Mouse (Mus musculus): ENCODE results near the gene Hist1h2bg.
"Not testable (repeated sequence)": the region's sequence is repeated elsewhere in the genome, so short reads cannot be mapped to it uniquely, and the experiment has no call there.

The Hist1h2bg gene

DNA sequence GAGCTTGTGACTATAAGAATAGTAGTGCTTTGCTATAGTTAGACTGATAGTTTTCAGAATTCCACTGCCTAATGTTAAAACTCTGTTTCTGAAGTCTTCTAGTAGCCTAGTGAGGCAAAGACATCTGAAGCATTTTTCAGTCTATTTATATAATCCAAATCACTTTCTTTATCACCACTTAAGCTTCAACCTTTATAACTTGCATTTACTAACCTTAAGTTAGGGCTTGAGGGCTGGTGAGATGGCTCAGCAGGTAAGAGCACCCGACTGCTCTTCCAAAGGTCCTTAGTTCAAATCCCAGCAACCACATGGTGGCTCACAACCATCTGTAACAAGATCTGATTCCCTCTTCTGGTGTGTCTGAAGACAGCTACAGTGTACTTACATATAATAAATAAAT, 31.4 kb upstream of the Hist1h2bg start:
- DNase-seq (ENCODE audit: low read depth) = not testable (repeated sequence)

- DNase-seq (ENCODE audit: low read depth) = no peak
These were observed 29.7 kb upstream of the Hist1h2bg start for GRCm38 (mm10) chr13:23541497-23541896.

DNA sequence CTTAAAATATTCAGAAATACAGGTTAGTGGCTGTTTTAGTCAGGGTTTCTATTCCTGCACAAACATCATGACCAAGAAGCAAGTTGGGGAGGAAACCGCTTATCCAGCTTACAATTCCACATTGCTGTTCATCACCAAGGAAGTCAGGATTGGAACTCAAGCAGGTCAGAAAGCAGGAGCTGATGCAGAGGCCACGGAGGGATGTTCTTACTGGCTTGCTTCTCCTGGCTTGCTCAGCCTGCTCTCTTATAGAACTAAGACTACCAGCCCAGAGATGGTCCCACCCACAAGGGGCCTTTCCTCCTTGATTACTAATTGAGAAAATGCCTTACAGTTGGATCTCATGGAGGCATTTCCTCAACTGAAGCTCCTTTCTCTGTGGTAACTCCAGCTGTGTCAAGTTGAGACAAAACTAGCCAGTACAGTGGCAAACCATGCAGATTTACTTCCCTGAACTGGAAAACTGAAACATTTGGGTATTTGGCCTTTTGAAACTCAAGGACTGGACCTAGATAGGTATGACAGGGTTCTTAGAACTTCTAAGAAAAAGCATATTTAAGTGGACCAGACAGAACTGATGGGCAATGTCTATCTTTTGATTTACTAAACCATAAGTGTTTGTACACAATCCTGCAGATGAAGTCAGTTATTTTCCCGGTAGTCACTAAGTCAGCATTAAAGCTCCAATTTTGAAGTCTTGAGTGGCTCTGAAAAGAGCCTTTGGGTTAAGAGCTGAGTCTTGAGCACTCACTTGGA, 28.8 kb upstream of the Hist1h2bg start:
- DNase-seq (ENCODE audit: low read depth) = not testable (repeated sequence)

DNA sequence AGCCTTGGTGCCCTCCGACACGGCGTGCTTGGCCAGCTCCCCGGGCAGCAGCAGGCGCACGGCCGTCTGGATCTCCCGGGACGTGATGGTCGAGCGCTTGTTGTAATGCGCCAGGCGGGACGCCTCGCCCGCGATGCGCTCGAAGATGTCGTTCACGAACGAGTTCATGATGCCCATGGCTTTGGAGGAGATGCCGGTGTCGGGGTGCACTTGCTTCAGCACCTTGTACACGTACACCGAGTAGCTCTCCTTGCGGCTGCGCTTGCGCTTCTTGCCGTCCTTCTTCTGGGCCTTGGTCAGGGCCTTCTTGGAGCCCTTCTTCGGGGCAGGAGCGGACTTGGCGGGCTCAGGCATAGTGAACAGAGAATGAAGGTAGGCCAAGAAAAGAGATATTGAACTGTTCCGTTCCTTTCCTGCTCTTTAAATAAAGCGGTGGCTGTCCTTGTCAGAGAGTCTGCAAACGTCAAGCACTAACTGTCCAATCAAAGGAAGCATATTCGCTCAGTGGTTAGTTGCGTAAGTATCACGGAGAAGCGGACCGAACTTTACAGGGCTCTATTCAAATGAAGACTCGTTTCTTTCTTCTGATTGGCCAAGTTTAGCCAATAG, 28.1 kb upstream of the Hist1h2bg start, which contains the start of gene Hist1h2bh:
TSS of gene Hist1h2bh (minus strand) at position 394 of the 609 bp plus-strand sequence.
- DNase-seq (ENCODE audit: low read depth) = peak; percentile 90

DNA sequence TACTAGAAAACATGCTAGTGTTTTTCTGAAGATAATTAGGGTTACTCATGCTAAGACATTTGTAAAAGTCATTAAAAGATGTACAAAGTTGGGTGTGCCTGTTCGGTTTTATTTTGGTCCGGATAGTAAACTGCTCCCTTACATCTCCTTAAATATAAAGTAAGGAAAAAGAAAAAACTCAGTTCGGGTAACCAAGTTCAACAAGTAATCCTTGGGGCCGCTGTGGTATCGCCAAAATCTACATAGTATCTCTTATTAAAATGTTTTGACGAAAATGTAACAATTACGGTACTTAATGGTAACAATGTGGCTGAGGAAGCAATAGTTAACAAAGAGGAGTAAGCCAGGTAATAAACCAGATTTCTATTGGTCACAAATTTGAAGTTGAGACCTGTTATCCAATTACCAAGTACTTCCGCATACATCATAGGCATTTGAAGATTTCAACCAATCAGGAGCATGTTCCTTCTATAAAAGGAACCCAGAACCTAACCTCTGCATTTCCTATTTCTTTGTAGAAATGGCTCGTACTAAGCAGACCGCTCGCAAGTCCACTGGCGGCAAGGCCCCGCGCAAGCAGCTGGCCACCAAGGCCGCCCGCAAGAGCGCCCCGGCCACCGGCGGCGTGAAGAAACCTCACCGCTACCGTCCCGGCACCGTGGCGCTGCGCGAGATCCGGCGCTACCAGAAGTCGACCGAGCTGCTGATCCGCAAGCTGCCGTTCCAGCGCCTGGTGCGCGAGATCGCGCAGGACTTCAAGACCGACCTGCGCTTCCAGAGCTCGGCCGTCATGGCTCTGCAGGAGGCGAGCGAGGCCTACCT, 27.0 kb upstream of the Hist1h2bg start, which contains the start of gene Hist1h3f:
TSS of gene Hist1h3f (plus strand) at position 88 of the 822 bp plus-strand sequence.
- peak; percentile 94 for DNase-seq (ENCODE audit: low read depth)

DNA sequence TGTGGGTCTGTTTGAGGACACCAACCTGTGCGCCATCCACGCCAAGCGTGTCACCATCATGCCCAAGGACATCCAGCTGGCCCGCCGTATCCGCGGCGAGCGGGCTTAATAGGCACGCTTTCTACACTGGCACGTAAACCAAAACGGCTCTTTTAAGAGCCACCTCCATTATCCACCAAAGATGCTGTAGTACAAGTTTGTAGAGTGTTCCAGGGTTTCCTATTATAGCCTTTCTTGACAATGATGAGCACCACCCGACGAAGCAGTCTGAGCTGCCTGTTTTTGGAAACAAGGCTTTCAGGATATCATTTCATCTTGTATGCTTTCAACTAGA, 26.4 kb upstream of the Hist1h2bg start:
- not testable (repeated sequence) for DNase-seq (ENCODE audit: low read depth)

DNA sequence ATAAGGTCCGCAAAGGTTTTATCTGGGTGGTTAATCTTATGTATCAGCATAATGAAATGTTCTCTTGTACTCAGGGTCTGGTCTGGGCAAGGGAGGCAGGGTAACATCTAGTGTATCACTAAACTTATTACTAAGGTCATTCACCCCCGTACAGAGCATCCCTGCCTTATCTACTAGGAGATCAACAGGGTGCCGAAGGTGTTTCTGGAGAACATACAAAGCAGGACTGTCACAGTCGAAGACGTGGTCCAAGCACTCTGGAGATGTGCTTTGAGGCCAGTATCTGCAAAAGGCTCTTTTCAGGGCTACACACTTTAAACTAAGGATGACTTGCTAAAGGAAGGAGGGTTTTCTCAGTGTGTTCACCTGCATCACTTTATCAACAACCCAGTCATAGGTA, 24.5 kb upstream of the Hist1h2bg start:
- no peak for DNase-seq (ENCODE audit: low read depth)

- DNase-seq (ENCODE audit: low read depth) = no peak
These were observed 20.4 kb upstream of the Hist1h2bg start for GRCm38 (mm10) chr13:23550761-23551145.

DNA sequence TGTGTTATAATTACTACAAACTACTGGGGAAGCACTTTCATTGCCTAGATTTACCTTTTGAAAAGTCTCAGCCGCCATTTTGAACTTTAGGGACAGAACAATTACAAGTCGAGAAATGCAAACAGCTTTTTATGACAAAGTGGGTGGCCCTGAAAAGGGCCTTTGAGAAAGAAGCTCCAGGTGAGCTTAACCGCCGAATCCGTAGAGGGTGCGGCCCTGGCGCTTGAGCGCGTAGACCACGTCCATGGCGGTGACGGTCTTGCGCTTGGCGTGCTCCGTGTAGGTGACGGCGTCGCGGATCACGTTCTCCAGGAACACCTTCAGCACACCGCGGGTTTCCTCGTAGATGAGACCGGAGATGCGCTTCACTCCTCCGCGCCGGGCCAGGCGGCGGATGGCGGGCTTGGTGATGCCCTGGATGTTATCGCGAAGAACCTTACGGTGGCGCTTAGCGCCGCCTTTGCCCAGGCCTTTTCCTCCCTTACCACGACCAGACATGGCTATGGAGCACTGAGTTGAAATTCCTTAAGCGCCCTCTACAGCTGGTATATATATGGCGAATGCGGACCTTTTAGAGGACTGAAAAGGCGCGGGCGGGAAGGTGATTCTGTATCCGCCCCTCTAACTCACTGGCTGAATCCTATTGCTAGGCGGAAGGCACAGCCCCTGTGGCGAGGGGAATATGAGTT, 19.9 kb upstream of the Hist1h2bg start, which contains the start of gene Hist1h4f:
TSS of gene Hist1h4f (minus strand) at position 503 of the 689 bp plus-strand sequence.
- DNase-seq (ENCODE audit: low read depth) = peak; percentile 90

DNA sequence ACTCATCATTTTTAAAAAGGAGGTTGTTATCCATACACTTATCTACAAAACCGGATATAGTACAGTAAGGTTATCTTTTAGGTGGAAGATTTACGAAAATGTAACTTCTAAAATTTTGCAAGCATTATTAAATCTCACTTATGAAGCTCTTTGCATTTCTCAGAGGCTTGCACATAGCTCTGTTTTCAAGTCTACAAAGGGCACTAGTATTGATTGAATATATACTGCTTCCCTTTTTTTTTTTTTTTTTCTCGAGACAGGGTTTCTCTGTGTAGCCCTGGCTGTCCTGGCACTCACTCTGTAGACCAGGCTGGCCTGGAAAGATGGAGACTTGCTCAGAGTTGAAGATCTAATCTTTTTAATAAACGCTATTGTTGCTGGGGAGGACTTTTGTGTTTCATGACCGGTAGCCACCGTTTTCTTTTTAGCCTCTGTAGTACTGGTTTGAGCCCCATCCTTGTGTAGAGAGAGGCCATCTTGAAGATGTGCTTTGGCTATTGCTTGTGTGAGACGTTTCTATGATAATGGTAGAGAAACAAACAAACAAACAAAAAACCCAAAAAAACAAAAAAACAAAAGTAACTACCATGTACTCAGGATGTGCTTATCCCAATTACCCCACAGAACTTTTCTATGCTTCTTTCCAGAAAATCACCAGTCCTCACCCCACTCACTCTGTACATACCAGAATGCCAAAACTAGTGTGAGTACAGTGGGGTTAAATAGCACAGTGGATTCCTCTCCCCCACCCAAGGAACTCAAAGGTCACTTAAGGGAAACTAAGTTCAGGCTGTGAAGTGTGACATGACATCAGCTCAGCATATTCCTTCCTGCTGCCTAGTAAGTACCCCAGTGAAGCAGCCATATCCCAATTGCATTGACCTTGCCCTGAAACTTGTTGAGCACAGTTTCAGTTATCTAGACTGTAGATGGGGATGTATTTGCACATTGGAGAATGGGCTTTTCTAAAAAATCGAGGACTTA, 19.0 kb upstream of the Hist1h2bg start:
- DNase-seq (ENCODE audit: low read depth) = no peak

- no peak for DNase-seq (ENCODE audit: low read depth)
These were observed 18.2 kb upstream of the Hist1h2bg start, which contains the start of gene Hist1h1d for GRCm38 (mm10) chr13:23552962-23553361. Gene Hist1h1d, plus strand, starts transcription at chr13:23553262.

DNA sequence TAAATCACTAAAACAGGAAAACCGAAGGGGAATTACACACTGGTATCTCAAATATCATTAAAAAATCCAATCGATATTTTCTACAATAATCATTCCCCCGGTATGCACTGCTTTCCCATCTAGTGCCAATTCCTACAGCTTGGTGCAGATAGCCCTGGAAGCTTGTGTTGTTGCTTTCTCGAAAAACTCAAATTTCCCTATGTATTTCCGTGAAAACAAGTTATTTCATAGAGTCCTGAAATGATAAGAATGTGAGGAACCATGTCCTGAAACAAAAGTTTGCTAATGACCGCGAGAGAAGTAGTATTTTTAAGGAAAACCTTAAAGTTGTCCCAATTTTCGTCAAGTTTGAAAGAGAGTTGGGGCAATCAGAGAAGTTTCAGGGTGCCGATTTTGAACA, 16.8 kb upstream of the Hist1h2bg start:
- DNase-seq (ENCODE audit: low read depth) = no peak

DNA sequence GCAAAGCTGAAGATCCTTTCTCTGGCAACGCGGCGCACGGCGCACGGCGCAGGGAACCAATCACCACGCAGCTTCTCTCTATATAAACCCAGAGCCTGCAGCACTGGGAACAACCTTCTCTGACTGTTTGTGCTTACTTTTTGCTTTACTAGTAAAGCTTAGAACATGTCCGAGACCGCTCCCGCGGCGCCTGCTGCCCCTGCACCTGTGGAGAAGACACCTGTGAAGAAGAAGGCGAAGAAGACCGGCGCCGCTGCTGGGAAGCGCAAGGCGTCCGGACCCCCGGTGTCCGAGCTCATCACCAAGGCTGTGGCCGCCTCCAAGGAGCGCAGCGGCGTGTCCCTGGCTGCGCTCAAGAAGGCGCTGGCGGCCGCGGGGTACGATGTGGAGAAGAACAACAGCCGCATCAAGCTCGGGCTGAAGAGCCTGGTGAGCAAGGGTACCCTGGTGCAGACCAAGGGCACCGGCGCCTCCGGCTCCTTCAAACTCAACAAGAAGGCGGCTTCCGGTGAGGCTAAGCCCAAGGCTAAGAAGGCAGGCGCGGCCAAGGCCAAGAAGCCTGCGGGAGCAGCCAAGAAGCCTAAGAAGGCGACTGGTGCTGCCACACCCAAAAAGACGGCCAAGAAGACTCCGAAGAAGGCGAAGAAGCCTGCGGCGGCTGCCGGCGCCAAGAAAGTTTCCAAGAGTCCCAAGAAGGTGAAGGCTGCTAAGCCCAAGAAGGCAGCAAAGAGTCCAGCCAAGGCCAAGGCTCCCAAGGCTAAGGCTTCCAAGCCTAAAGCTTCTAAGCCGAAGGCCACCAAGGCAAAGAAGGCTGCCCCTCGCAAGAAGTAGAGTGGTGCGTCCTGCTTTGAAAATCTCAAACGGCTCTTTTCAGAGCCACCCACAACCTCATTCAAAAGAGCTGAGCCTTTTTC, 16.0 kb upstream of the Hist1h2bg start:
- DNase-seq (ENCODE audit: low read depth) = no peak

DNA sequence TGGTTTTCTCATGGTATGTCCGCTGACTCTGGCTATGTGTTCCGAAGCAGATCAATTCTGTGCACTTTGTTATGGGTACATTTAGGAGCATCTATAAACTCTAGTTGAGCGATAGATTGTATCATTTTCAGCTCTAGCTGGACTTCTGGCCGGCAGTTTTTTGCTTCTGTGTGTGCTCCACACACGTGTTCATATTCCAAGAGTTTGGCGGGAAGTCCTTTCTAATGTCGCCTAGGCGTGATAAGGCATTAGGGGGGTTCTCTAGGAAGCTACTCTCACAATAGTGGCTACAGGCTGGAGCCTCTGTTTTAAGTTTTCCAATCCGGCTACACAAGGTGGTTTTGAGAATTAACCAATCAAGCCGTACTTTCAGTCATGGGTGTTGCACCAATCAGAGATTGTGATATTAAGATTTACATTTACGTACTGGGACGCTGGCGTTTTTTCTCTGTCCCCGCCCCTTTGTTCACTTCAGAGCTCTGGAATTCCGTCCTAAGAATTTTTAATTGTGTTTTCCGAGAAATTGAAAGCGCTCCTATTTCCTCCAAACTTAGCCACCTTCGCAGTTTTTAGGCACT, 15.3 kb upstream of the Hist1h2bg start:
- DNase-seq (ENCODE audit: low read depth) = no peak

DNA sequence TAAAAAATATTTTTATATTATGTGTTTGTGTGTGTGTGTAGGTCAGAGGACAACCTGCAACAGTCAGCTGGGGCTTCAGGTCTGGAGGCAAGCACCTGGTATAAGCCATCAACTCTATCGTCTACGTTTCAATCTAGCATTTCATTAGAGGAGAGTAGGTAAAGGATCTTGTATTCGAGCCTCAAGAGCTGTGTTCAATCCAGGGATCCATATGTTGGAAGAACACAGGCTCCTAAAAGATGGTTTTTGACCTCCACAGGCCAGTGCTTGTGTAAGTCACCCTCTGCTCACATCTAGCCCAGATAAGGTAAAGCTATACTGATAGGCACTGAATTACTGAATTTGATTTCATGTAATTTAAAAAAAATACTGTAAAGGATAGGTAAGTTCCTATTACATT, 14.3 kb upstream of the Hist1h2bg start:
- no peak for DNase-seq (ENCODE audit: low read depth)

- DNase-seq (ENCODE audit: low read depth) = not testable (repeated sequence)
These were observed 10.5 kb upstream of the Hist1h2bg start for GRCm38 (mm10) chr13:23560699-23561098.

- DNase-seq (ENCODE audit: low read depth) = not testable (repeated sequence)
These were observed 9.7 kb upstream of the Hist1h2bg start for GRCm38 (mm10) chr13:23561531-23561882.

GRCm38 (mm10) chr13:23561883-23562659, 9.1 kb upstream of the Hist1h2bg start, which contains the start of gene Hist1h3e:
Gene Hist1h3e, minus strand, starts transcription at chr13:23562369.
- peak; percentile 96 for DNase-seq (ENCODE audit: low read depth)

All from c-Kit-positive CD71-negative TER-119-negative erythroid progenitor cells, embryonic 14.5 days (primary cell).